Mouse (Mus musculus) cerebellum, postnatal 10 days (tissue): ENCODE measurements at regions not wholly inside any gene's neighbourhood (a gene's known extent, or its start where the extent isn't known, plus 50 kb on each side); places are given as distances from the start of the nearest gene placed in this dataset.

Experiments
- DNase-seq, 2 experiments: peaks; one replicate each; pipeline ENCODE4 v3.0.0; 2021; ENCODE audit warnings: mixed read lengths in 2 of 2

GRCm38 (mm10) chr13:33721851-33722250 is 60.6 kb downstream of the Serpinb6d start:
- DNase-seq, result no peak

GRCm38 (mm10) chr13:33762293-33763125 is 80.7 kb downstream of the Serpinb6e start:
- peak; percentile 91 to 93 for DNase-seq

- peak in 1 of 2 experiments; percentile 3 for DNase-seq
Measured at GRCm38 (mm10) chr13:33763295-33763916, 79.8 kb downstream of the Serpinb6e start.
